Mouse (Mus musculus) liver, adult 2 months (tissue): Measurements from ENCODE around the gene Fabp6.

Source experiments
- CTCF ChIP-seq: fragments of 200-500 bp; IDR thresholded peaks from 2 replicates; pipeline ENCODE4 v1.5.1; 2011; ENCODE audit warnings: low read depth, low read length, control low read depth
- POLR2A ChIP-seq: fragments of 200-500 bp; IDR thresholded peaks from 2 replicates; pipeline ENCODE4 v1.6.1; 2011; ENCODE audit warnings: low read length, control low read depth; ENCODE audit not compliant: insufficient read depth; ENCODE audit errors: extremely low read depth

GRCm38 (mm10) chr11:43636761-43637160 is 35.4 kb upstream of the Fabp6 start:
- TF ChIP-seq CTCF (no peak), POLR2A (no peak)
